Mouse (Mus musculus) thymus, postnatal 0 days (tissue): ENCODE results near the gene Ceacam3. TPM values are rescaled to one million over a fixed set of nuclear protein-coding genes. Genes with fewer than 3 reads are reported as not detected.
"Not testable (repeated sequence)": the region's sequence is repeated elsewhere in the genome, so short reads cannot be mapped to it uniquely, and the experiment has no call there.

ENCODE experiments used
- DNase-seq: peaks from one replicate; pipeline ENCODE4 v3.0.0-alpha.2; 2015; ENCODE audit warnings: low spot score
- polyA plus RNA-seq: library from polyadenylated mRNA; unstranded; fragments of >200 nt; fragmentation: Nextera tagmentation; extraction: Ambion mirVana; gene quantifications from 2 replicates; pipeline ENCODE4 v1.2.1, GENCODE M21; 2015

Gene Ceacam3
- not detected in 2 replicates for polyA plus RNA-seq

GRCm38 (mm10) chr7:17149931-17150330 lies at the start of gene Ceacam3:
Ceacam3 (plus strand) TSS chr7:17150282.
- no peak for DNase-seq

- DNase-seq, result not testable (repeated sequence)
Observed at GRCm38 (mm10) chr7:17101631-17102030, 48.5 kb upstream of the Ceacam3 start.

DNA sequence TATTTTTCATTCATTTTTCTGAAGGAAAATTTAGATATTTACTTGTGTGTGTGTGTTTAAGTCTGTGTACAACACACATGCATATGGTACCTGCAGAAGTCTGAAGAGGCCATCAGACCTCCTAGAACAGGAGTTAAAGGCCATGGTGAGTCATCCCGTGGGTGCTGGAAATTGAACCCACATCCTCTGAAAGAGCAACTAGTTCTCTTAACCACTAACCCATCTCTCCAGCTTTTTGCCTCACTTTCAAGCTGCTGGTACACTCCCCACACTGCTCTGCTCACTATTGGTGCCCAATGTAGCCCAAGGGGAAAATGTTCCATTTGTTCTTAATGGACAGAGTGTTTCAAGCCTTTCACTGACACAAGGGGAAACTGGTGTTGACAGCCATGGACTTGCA lies 14.8 kb upstream of the Ceacam3 start:
- DNase-seq, result no peak

GRCm38 (mm10) chr7:17155634-17156033 lies 5.6 kb downstream of the Ceacam3 start:
- peak; percentile 6 for DNase-seq

DNA sequence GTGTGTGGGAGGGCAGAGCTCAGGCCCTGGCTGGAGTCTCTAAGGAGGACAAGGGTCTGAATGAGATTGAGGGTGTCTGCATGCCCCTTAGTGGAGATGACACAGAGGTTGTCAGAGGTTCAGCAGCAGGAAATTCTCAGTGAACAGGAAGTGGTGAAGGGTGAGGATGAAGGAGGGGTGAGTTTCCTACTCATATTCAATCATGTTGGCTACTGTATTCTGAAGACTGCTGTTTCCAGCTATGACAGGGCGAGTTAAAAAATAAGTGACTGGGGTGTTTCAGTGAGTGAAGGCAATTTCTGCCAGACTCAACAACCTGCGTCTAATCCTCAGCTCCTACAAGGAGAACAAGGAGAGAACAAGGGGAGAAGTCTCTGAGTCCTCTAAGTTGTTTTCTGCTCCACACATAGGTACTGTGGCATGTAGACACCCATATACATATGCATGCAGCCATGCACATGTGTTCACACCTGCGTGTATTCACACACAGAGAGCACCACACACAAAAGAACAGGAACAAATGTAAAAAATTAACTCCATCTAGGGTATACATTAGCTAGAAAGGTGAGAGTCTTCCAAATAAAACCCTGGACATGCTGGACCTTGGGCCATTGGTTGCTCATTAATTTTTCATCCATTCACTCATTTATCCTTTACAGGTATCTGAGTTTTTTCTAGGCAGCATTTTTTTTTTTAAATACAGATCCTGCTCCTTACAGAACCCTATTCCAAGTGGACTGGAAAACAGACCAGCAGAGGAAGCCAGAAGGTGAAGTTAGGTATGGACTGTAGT lies 7.0 kb downstream of the Ceacam3 start:
- no peak for DNase-seq

DNA sequence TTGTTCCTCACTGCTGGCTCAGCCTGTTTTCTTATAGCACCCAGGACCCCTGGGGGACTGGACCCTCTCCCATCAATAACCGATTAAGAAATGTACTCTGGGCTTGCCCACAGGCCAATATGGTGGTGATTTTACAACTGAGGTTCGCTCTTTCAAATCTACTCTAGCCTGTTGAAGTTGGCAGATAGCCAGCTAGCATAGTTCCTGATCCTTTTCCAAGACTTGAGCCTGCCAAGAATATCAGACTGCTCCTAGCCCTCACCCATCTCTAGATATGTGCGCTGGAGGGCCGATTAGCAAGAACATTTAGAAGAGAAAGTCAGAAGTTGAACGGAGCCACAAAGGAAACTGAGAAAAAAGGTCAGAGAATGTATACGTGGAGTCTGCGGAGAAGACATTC lies 8.9 kb downstream of the Ceacam3 start:
- no peak for DNase-seq

DNA sequence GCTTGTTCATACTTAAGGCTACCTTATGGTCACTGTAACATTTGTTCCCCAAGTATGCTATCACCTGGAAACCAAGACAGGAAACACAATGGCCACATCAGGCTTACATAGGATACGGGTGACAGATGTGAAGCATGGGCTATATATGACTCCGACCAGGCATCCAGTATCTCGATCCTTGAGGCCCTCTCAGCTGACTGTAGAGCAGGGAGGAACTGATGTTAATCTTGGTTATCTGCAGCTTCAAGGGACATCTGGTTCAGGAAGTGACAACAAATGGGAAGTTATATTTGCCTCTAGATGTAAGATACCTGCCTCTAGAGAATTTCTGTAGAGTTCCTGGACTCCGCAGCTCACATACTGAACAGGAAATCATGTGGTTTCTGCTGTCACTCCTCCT lies 21.7 kb downstream of the Ceacam3 start:
- no peak for DNase-seq

- DNase-seq, result no peak
Observed at GRCm38 (mm10) chr7:17203177-17203576, 53.1 kb downstream of the Ceacam3 start, which contains the start of gene Psg29. Psg29 (plus strand) TSS chr7:17203477.

DNA sequence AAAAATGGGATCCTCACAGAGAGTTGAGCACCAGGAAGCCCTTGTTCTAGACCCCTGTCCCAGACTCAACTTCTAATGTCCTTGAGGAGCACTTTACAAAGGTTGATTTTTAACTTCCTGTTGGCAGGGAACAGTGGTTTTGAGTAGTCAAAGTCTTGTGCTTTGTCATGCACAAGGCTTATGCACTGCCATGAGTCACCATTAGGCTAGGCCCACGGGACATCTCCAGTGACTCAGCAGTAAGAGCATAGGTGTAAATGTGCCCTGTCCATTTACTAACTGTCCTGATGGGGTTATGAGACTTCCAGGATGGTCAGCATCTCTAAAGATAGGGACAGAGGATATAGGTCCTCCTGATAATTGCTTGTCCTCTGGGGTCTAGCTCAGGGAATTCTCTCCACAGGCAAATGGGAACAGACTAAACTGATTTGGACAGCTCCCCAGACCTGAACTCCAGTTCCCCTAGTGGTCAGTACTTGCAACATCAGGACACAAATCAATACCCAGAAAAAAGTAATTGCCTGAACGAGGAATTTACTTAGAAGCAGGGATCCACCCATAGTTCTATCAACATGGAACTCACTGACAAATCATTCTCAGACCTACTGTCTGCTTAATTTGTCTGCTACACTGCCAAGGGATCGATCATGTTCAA lies 55.6 kb downstream of the Ceacam3 start:
- DNase-seq, result no peak

Other genes starting within 250 kb of the Ceacam3 start
- gene Ptgir, start 243.8 kb upstream of the Ceacam3 start, polyA plus RNA-seq, result 1.9 and 2.6 TPM in 2 replicates
- gene Calm3, start 226.2 kb upstream of the Ceacam3 start, polyA plus RNA-seq, result 201 and 212 TPM in 2 replicates
- gene Pnmal2, start 205.6 kb upstream of the Ceacam3 start, polyA plus RNA-seq, result 5.1 and 6.4 TPM in 2 replicates
- gene Pnmal1, start 190.6 kb upstream of the Ceacam3 start, polyA plus RNA-seq, result 0.04 TPM in 2 replicates
- gene Gm42372, start 167.2 kb upstream of the Ceacam3 start, polyA plus RNA-seq, result 0.33 and 0.49 TPM in 2 replicates
- 3.7 and 4.7 TPM in 2 replicates for gene Ccdc8, start 157.6 kb upstream of the Ceacam3 start, polyA plus RNA-seq
- 120 TPM in 2 replicates for gene Ppp5c, start 122.4 kb upstream of the Ceacam3 start, polyA plus RNA-seq
- gene Hif3a, start 87.9 kb upstream of the Ceacam3 start, polyA plus RNA-seq, result 1.5 and 2.4 TPM in 2 replicates
- 0.05 and 0.08 TPM in 2 replicates for gene Psg16, start 76.2 kb upstream of the Ceacam3 start, polyA plus RNA-seq
- not detected in 2 replicates for gene Psg29, start 53.2 kb downstream of the Ceacam3 start, polyA plus RNA-seq